Mouse (Mus musculus) brain, embryonic 14.5 days (tissue): ENCODE data around the gene Tex9.

Source experiments
- CTCF ChIP-seq: fragments of 200-500 bp; IDR thresholded peaks from 2 replicates; pipeline ENCODE4 v1.5.1; 2012; ENCODE audit warnings: inconsistent platforms, mild to moderate bottlenecking, moderate library complexity, borderline replicate concordance; ENCODE audit not compliant: insufficient read depth, insufficient read length; ENCODE audit errors: extremely low read depth
- POLR2A ChIP-seq: fragments of 200-500 bp; IDR thresholded peaks from 2 replicates; pipeline ENCODE4 v1.6.1; 2012; ENCODE audit warnings: mild to moderate bottlenecking, inconsistent platforms, borderline replicate concordance; ENCODE audit not compliant: poor library complexity, insufficient read depth, insufficient read length, severe bottlenecking; ENCODE audit errors: extremely low read depth

DNA sequence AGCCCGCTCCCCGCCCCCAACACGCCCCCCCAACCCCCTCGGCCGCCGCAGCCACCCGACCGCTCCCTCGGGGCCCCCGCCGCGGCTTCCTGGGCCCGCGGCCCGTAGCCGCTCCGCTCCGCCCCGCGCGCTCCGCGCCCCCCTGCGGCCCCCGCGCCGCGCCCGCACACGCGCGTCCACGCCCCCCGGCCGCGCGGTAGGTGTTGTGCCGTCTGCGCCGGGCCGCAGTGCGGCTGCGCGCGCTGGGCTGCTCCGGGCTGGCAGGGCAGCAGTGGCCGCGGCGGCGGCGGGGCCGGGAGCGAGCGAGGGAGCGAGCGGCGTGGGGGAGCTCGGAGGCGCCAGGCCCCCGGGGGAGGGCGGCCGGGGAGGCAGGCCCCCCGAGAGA is 40.0 kb upstream of the Tex9 start, which contains the start of gene Rfx7:
- TF ChIP-seq CTCF, result no peak
- TF ChIP-seq POLR2A, result peak; percentile 91
